Mouse (Mus musculus) heart, postnatal 14 days (tissue): Measurements from ENCODE around the gene Cyp8b1. TPM values are rescaled to one million over a fixed set of nuclear protein-coding genes. Genes with fewer than 3 reads are reported as not detected.

Experiments
- DNase-seq, 2 experiments: peaks; one replicate each; pipeline ENCODE4 v3.0.0; 2021 to 2022
- intact Hi-C: fragments of 180-260 bp; cut with DNase I; formaldehyde crosslinking; loops from one replicate; pipeline ENCODE4 v1.15.1; 2025
- total RNA-seq, 2 experiments: library from RNA; stranded (reverse); gene quantifications; 2 replicates each; pipeline ENCODE4 v1.2.3; 2021

Gene Cyp8b1
- total RNA-seq, 2 experiments from 2014 or later, result 0.10 TPM; not detected in 1

GRCm38 (mm10) chr9:121895392-121895993 lies 20.6 kb downstream of the Cyp8b1 start:
- peak; percentile 34 to 52 for DNase-seq
- intact Hi-C loops, result no loop called here

- DNase-seq, result peak in 1 of 2 experiments; percentile 31
- intact Hi-C loops, result no loop called here
Observed at GRCm38 (mm10) chr9:121894447-121894846, 21.7 kb downstream of the Cyp8b1 start.

- intact Hi-C loops, result no loop called here
- no peak for DNase-seq
Observed at GRCm38 (mm10) chr9:121892057-121892687, 23.9 kb downstream of the Cyp8b1 start.

GRCm38 (mm10) chr9:121891301-121891700 lies 24.8 kb downstream of the Cyp8b1 start:
- DNase-seq, result no peak
- intact Hi-C loops, result no loop called here

- peak; percentile 71 to 74 for DNase-seq
- intact Hi-C loops, result no loop called here
Observed at GRCm38 (mm10) chr9:121890441-121890941, 25.6 kb downstream of the Cyp8b1 start.

GRCm38 (mm10) chr9:121889927-121890440 lies 26.1 kb downstream of the Cyp8b1 start:
- intact Hi-C loops, result no loop called here
- DNase-seq, result peak in 1 of 2 experiments; percentile 51

- intact Hi-C loops, result loop anchor here (5.0 kb wide), 1 partner anchor 100 kb away; no protein-coding TSS in a partner anchor
- no peak for DNase-seq
Observed at GRCm38 (mm10) chr9:121882015-121882457, 34.1 kb downstream of the Cyp8b1 start.

- no peak for DNase-seq
- intact Hi-C loops, result loop anchor here (5.0 kb wide), 1 partner anchor 101 kb away; no protein-coding TSS in a partner anchor
Observed at GRCm38 (mm10) chr9:121881301-121881700, 34.8 kb downstream of the Cyp8b1 start.

- DNase-seq, result peak; percentile 81 to 84
- intact Hi-C loops, result loop anchor here (5.0 kb wide), 1 partner anchor 101 kb away; no protein-coding TSS in a partner anchor
Observed at GRCm38 (mm10) chr9:121880840-121881239, 35.3 kb downstream of the Cyp8b1 start.

GRCm38 (mm10) chr9:121877052-121877740 lies 38.9 kb downstream of the Cyp8b1 start:
- DNase-seq, result peak; percentile 55 to 74
- intact Hi-C loops, result loop anchor here (5.0 kb wide), 2 partner anchors 45 to 50 kb away; no protein-coding TSS in a partner anchor

- intact Hi-C loops, result no loop called here
- no peak for DNase-seq
Observed at GRCm38 (mm10) chr9:121873578-121873977, 42.5 kb downstream of the Cyp8b1 start.

GRCm38 (mm10) chr9:121872062-121872683 lies 43.9 kb downstream of the Cyp8b1 start:
- no peak for DNase-seq
- intact Hi-C loops, result no loop called here

GRCm38 (mm10) chr9:121869973-121870515 lies 46.1 kb downstream of the Cyp8b1 start:
- intact Hi-C loops, result no loop called here

GRCm38 (mm10) chr9:121869432-121869831 lies 46.7 kb downstream of the Cyp8b1 start:
- intact Hi-C loops, result no loop called here
- no peak for DNase-seq

More at GRCm38 (mm10) chr9:121869973-121870515, 46.1 kb downstream of the Cyp8b1 start:
- DNase-seq, result no peak

GRCm38 (mm10) chr9:121868236-121868635 lies 47.9 kb downstream of the Cyp8b1 start:
- DNase-seq, result no peak
- intact Hi-C loops, result no loop called here

GRCm38 (mm10) chr9:121867632-121868031 lies 48.5 kb downstream of the Cyp8b1 start:
- intact Hi-C loops, result no loop called here
- no peak for DNase-seq

GRCm38 (mm10) chr9:121865425-121866008 lies 50.6 kb downstream of the Cyp8b1 start:
- no peak for DNase-seq
- intact Hi-C loops, result no loop called here

GRCm38 (mm10) chr9:121864837-121865236 lies 51.3 kb downstream of the Cyp8b1 start:
- intact Hi-C loops, result no loop called here
- no peak for DNase-seq
